Mouse (Mus musculus): ENCODE measurements around the gene Dse. TPM values are rescaled to one million over a fixed set of nuclear protein-coding genes. Genes with fewer than 3 reads are reported as not detected.

The Dse gene
- polyA plus RNA-seq, 1 experiment from 2014 or later: 25.4 TPM

DNA sequence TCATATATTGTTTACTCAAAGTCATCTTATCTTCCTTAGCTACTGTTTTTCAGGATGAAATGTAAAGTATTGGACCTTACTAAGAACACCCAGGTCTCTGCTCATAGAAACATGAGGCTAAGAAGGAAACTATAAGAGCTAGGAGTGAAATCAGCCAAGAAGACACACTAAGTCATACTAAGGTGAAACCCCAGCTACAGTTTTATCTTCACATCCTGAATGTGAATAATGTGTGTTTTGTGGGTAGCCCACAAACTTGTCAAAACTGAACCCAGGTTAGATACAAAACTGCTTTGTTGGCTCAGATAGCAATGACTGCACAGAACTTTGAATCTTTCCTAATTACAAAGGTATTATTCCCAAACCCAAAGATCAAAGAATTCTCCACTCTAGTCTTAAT is 89.7 kb downstream of the Dse start:
- no peaks in the 10 kb centered on the region for H3K27me3 ChIP-seq (ENCODE audit: insufficient read depth, low read length)
- H3K9me3 ChIP-seq (ENCODE audit: low read length): no peaks in the 10 kb centered on the region
- no peak for ATAC-seq (ENCODE audit: low FRiP score, low TSS enrichment)
- H3K9ac ChIP-seq (replicated peaks; ENCODE audit: low read length): no peak overlapping the region
- H3K4me1 ChIP-seq (ENCODE audit: insufficient read depth, low read length): no peaks in the 10 kb centered on the region
- no peak overlapping the region for H3K27ac ChIP-seq (ENCODE audit: low read length)
- no peaks in the 10 kb centered on the region for H3K36me3 ChIP-seq (ENCODE audit: insufficient read depth, low read length)
- no peak overlapping the region for H3K4me2 ChIP-seq (replicated peaks; ENCODE audit: low read depth, low read length)
- H3K4me3 ChIP-seq (ENCODE audit: low read length): no peak overlapping the region

DNA sequence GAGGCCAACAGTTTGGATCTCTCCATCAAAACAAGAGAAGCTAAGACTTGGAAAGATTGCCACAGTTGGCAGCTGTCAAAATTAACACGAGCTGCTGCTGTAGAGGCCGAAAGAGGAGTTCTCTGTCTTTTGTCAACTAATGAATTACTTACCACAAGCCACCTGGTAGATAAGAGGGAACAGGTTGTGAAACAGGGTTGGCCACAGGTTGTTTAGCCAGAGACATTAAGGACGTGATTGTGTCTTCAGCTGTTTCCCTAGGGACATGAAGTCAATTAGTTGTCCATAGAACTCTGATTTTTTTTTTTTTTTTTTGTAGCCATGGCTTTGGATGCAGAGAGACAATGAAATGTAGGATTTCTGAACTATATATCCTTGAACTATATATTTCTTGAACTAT is 90.4 kb downstream of the Dse start:
- no peaks in the 10 kb centered on the region for H3K36me3 ChIP-seq (ENCODE audit: insufficient read depth, low read length)
- ATAC-seq (ENCODE audit: low FRiP score, low TSS enrichment): no peak
- no peaks in the 10 kb centered on the region for H3K9me3 ChIP-seq (ENCODE audit: low read length)
- H3K4me3 ChIP-seq (ENCODE audit: low read length): no peak overlapping the region
- no peak overlapping the region for H3K4me2 ChIP-seq (replicated peaks; ENCODE audit: low read depth, low read length)
- no peak overlapping the region for H3K27ac ChIP-seq (ENCODE audit: low read length)
- WGBS: 42% methylated on average over 3 of the region's 3 CpGs
- H3K27me3 ChIP-seq (ENCODE audit: insufficient read depth, low read length): no peaks in the 10 kb centered on the region
- H3K4me1 ChIP-seq (ENCODE audit: insufficient read depth, low read length): no peaks in the 10 kb centered on the region
- no peak overlapping the region for H3K9ac ChIP-seq (replicated peaks; ENCODE audit: low read length)

DNA sequence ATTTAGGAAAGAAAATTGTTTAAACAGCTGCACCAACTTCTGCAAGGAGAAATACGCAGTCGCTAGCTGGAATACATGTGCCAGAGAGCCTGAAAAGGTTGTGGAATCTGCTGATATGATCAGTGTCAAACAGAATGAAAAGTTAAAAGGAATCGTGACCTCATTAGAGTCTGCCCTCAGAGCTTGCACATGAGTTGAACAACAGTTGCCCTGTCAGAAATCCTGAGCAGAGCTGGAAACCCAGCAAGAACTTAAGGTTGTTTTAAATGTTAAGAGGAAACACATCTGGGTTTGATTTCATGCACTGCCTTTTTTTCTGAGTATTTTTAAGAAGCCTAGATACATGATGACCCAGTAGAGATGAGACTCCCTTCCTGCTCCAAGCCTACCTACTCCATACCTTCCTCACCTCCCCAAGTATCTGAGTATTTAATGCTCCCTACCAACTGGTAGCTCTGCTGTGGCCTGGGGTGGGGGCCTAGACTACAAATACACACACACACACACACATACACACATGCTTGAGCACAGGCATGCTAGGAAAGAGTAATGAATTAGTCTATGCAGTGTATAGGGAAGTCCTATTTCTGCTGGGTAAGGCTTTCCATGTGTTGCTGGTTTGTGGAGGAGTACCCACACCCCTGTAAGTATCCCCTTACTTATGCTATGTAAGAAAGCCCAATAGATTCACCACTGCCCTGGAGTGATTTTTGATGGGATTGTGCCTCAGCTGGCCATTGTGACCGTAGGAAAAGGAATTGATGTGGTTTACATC is 95.4 kb downstream of the Dse start:
- H3K36me3 ChIP-seq (ENCODE audit: insufficient read depth, low read length): no peaks in the 10 kb centered on the region
- no peaks in the 10 kb centered on the region for H3K4me1 ChIP-seq (ENCODE audit: insufficient read depth, low read length)
- ATAC-seq (ENCODE audit: low FRiP score, low TSS enrichment): no peak
- H3K4me3 ChIP-seq (ENCODE audit: low read length): no peak overlapping the region
- H3K4me2 ChIP-seq (replicated peaks; ENCODE audit: low read depth, low read length): no peak overlapping the region
- H3K27ac ChIP-seq (ENCODE audit: low read length): no peak overlapping the region
- no peak overlapping the region for H3K9ac ChIP-seq (replicated peaks; ENCODE audit: low read length)
- no peaks in the 10 kb centered on the region for H3K27me3 ChIP-seq (ENCODE audit: insufficient read depth, low read length)
- no peaks in the 10 kb centered on the region for H3K9me3 ChIP-seq (ENCODE audit: low read length)
- 58% methylated on average over 4 of the region's 4 CpGs for WGBS

DNA sequence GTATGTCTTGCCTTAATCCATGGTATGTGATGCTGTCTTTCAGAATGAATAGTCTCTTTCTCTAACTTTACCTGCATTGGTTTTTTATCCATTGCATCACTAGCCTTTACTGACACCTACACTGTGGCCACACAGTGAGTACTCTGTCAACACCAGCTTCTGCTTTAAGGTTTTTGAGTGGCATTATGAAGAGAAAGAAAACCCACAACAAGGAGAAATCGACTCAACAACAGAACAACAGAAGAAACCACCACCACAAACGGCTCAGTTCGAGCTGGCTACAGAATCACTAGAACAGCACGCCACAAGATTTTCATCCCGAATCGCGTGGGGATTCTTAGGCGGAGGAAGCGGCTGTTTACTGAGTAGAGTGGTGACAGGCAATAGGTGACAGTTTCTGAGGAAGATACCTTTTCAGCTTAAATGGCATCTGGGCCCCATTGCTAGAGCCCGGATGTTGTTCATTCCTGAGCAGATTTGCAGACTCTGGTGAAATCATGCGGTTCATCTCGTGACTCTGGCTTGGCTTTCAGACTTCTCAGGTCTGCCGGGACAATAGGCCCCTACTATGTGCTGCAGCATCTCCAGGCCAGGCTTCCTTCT is 96.6 kb downstream of the Dse start:
- ATAC-seq (ENCODE audit: low FRiP score, low TSS enrichment): no peak

More for the DNA sequence above, 96.6 kb downstream of the Dse start:
- Histone ChIP-seq H3K9ac (replicated peaks; ENCODE audit: low read length) (no peak overlapping the region), H3K4me1 (ENCODE audit: insufficient read depth, low read length) (no peaks in the 10 kb centered on the region), H3K4me3 (ENCODE audit: low read length) (no peak overlapping the region), H3K4me2 (replicated peaks; ENCODE audit: low read depth, low read length) (no peak overlapping the region), H3K27me3 (ENCODE audit: insufficient read depth, low read length) (no peaks in the 10 kb centered on the region), H3K9me3 (ENCODE audit: low read length) (no peaks in the 10 kb centered on the region), H3K36me3 (ENCODE audit: insufficient read depth, low read length) (no peaks in the 10 kb centered on the region), H3K27ac (ENCODE audit: low read length) (no peak overlapping the region)
- 83% methylated on average over 13 of the region's 13 CpGs for WGBS

Other genes starting within 250 kb of the Dse start
- 102 and 105 TPM in 2 replicates for gene Rwdd1, start 188.1 kb downstream of the Dse start, polyA plus RNA-seq (2015; fragmentation: Nextera tagmentation; extraction: Ambion mirVana)
- gene Trappc3l, start 170.1 kb downstream of the Dse start, polyA plus RNA-seq (2015; fragmentation: Nextera tagmentation; extraction: Ambion mirVana): not detected in 2 replicates
- gene Calhm4, start 163.4 kb downstream of the Dse start, polyA plus RNA-seq (2015; fragmentation: Nextera tagmentation; extraction: Ambion mirVana): not detected in 2 replicates
- gene Calhm5, start 111.2 kb downstream of the Dse start, polyA plus RNA-seq (2015; fragmentation: Nextera tagmentation; extraction: Ambion mirVana): 0.46 and 0.74 TPM in 2 replicates
- 0.57 and 0.96 TPM in 2 replicates for gene Calhm6, start 79.7 kb downstream of the Dse start, polyA plus RNA-seq (2015; fragmentation: Nextera tagmentation; extraction: Ambion mirVana)
- gene Tspyl1, start 74.5 kb upstream of the Dse start, polyA plus RNA-seq (2015; fragmentation: Nextera tagmentation; extraction: Ambion mirVana): 54.9 and 62.6 TPM in 2 replicates
- gene Tspyl4, start 89.7 kb upstream of the Dse start, polyA plus RNA-seq (2015; fragmentation: Nextera tagmentation; extraction: Ambion mirVana): 10.7 and 12.3 TPM in 2 replicates
- gene Col10a1, start 182.3 kb upstream of the Dse start, polyA plus RNA-seq (2015; fragmentation: Nextera tagmentation; extraction: Ambion mirVana): 0.15 and 0.22 TPM in 2 replicates
- gene Nt5dc1, start 210.8 kb upstream of the Dse start, polyA plus RNA-seq (2015; fragmentation: Nextera tagmentation; extraction: Ambion mirVana): 11.8 and 12.1 TPM in 2 replicates